Mouse (Mus musculus) cerebellum, adult 8-10 months (tissue): ENCODE results near the gene Rplp2.

Source experiments
- DNase-seq: peaks from one replicate; pipeline ENCODE4 v3.0.0; 2022

Rplp2 gene

DNA sequence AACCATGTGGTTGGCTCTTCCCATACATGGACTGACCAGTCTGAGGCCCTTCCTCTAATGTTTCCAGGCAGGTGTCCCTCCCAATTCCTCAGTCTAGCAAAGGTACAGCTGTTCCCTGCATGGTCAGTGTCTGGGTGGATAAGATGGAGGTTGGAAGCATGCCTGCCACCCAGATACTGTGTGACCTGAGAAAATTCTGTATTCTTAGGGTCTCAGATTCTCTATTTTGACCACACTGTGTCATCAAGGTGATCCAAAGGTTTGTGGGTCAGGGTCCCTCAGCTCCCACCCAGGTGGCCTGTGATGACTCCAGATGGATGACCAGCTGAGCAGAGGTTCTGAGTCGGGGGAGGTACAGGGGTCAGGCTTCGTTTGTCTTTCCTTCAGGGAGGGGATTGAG, 38.0 kb downstream of the Rplp2 start:
- DNase-seq, result peak; percentile 63

DNA sequence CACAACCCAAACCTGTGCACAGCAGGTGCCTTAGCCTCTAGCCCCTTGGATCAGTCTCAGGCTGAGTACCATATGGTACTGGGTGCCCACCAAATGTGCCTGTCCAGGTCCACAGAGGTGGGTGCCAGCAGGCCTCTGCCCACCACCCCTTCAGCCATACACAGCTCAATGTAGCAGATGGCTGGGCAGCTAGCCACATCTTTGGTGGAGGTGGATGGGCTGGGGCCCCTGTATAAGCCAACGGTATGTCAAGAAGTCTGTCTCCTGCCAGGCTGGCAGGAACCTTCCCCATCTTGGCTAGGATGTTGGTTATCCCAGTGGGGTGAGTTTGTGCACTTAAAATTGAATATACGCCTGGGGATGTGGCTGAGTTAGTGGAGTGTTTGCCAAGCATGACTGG, 38.4 kb downstream of the Rplp2 start:
- peak; percentile 96 for DNase-seq

DNA sequence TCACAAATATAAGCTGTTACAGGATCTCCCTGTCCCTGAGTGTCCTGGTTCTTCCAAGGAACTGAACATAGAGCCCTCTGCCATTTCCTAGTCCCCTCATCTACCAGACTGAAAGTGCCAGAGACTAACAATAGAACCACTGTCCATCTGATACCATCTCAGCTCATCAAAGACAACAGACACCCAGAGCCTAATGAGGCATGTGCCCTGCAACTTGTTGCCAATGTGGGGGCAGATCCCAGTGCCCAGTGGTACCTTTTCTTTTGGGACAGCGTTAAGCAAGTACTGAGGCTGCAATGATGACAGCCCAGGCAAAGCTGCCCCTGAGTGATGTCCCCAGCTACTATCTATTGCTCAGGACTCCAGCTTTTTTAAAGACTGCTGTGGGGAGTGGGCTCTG, 39.1 kb downstream of the Rplp2 start:
- DNase-seq, result no peak

DNA sequence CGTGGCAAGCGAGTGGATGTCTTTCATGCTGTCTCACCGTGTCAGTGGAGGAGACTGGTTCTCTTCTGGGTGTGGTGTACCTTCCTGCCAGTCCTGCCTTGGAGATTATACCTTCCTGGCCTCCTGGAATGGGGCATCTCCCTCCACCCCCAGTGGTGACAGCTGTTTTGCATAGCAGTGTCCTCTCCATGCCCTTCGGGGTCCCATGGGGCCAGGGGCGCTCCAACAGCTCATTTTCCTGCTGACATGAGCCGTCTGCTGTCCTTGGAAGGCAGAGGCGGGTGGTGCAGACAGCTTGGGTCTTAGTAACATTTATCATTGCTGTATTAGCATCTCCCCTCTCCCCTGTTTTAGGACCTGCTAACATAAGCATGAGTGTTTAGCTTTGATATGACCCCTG, 40.0 kb downstream of the Rplp2 start:
- DNase-seq, result no peak

DNA sequence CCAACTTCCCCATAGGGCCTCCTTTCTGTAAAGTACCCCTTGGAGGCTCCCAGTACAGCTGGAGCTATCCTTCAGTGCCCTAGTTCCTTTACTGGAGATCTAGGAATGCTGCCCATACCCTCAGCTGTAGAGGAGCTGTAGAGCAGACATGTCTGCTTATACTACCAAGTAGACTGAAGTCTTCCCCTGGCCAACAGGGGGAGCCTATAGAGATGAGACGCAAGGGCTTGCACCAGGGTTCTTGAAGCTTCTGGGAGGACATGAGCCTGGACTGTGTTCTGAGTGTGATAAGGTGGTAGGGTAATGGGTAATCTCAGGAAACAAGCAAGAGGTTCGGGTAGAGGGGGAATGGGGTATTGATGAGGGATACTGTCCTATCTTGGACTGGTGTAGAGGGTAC, 44.0 kb downstream of the Rplp2 start:
- peak; percentile 21 for DNase-seq

DNA sequence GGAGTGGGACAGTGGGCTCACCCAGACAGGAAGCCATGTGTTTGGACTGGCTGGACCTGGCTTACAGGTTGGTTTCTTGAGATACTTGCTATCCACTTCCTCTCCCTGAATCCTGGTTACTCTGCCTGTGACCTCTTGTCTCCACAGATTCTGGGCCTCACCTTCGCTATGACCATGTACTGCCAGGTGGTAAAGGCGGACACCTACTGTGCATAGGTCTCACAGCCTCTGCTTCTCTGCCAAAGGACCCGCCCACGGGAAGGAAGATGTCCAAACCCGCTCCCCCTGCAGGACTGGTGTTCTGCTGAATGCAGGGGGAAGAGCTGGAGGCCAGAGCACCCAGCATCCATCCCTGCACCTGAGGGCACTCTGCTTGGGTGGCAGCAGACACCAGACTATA, 45.6 kb downstream of the Rplp2 start:
- peak; percentile 61 for DNase-seq

DNA sequence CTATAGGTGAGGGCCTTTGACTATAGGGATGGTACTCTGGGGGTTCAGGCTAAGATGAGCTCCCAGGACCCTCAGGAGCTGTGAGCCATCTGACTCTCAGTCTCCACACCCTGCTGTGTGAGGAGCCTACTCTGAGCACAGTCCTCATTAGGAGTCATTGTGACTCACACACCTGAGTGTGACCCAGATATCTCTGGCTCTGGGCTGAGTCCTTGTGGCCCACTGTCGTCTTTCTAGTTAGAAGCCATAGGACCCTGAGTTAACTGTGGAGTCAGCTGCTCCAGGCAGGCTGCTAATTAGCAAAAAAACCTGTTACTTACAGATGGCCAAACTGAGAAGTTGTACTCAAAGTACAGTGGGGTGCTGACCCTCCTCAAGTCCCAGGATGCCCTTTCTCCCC, 46.6 kb downstream of the Rplp2 start:
- DNase-seq, result no peak

DNA sequence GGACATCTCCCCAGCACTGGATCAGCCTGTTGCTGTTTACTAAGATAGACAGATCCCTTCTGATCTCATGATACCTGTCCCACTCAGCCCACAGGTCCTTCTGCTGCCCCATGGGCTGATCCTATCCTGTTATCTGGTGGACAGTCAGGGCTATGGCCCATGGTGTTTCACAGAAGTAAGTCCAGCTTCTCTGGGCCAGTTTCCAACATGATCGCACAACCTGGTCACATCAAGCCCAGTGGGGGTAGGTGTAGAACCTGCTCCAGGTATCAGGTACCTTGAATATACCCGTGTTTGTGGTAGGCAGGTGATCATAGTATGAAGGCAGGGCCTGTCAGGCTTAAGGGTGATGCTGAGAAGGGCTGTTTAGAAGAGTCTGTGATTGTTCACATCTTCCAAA, 48.2 kb downstream of the Rplp2 start:
- DNase-seq, result no peak

DNA sequence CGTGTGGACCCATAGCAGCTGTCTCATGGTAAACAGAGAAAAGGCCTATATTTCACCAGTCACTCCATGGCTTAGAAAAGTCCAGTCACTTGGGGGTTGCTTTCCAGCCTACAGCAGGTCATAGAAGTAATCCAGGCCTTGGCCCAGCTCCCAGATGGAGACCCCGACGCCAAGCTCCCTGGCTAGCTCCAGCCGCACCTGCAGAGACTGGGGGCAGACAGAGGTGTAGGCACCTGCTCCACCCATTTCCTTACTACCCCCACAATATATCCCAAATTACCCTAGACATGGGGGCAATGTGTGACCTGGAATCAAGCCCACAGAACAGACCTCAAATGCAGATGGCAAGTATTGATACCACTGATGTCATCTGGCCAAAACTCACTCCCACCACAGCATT, 48.8 kb downstream of the Rplp2 start:
- DNase-seq, result no peak

DNA sequence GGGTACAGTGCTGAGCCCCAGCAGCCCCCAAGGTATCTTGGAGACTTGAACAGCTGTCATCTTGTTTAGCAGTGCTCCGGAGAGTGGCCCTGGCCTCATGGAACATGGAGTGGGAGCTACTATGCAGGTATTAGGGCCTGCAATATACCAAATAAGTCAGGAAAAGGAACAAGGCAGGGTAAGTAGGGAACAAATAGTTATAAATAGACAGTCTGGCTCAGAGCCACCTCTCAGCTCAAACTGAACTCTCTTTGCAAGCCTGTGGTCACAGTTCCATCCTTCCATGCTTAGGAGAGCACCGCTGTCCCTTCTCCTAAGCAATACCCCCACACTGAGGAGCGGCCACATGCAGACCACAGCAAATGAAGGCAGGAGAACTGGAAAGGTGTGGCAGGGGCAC, 50.4 kb downstream of the Rplp2 start:
- no peak for DNase-seq
